Mouse (Mus musculus): ENCODE data around the gene Mfsd8.
A peak's percentile ranks its signal among the peaks of the same experiment; 100 is the strongest.
"Not testable (repeated sequence)": the region's sequence is repeated elsewhere in the genome, so short reads cannot be mapped to it uniquely, and the experiment has no call there.

Gene Mfsd8

DNA sequence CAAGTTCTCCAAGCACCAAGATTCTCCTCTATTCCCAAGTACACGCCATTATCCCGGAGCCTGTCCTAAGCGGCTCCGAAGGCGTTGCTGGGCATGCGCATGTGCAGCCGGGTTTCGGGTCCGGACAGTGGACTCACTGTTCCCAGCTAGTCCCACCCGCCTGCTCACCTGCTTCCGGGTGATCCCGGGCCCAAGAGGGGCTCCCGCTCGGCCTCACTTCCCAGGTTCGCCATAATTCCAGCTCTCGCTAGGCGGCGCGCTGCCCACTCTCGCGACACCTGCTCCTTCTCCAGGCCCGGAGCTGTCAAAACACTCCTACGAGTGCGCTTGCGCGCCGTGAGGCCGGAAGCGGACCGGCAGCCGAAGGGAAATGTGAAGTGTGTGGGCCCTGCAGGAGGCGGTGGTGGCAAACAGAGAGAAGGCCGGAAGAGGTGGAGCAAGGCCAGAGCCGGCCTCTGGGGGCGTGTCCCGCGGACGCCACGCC lies at the start of gene Mfsd8:
Gene Mfsd8 (minus strand): TSS at position 414 of the 484 bp plus-strand sequence.
- DNase-seq, result peak; percentile 99

- peak; percentile 15 for DNase-seq
Measured at GRCm38 (mm10) chr3:40894336-40894735, 47.6 kb upstream of the Mfsd8 start.

DNA sequence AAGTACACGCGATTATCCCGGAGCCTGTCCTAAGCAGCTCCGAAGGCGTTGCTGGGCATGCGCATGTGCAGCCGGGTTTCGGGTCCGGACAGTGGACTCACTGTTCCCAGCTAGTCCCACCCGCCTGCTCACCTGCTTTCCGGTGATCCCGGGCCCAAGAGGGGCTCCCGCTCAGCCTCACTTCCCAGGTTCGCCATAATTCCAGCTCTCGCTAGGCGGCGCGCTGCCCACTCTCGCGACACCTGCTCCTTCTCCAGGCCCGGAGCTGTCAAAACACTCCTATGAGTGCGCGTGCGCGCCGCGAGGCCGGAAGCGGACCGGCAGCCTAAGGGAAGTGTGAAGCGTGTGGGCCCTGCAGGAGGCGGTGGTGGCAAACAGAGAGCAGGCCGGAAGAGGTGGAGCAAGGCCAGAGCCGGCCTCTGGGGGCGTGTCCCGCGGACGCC lies 47.2 kb upstream of the Mfsd8 start:
- peak; percentile 99 for DNase-seq

DNA sequence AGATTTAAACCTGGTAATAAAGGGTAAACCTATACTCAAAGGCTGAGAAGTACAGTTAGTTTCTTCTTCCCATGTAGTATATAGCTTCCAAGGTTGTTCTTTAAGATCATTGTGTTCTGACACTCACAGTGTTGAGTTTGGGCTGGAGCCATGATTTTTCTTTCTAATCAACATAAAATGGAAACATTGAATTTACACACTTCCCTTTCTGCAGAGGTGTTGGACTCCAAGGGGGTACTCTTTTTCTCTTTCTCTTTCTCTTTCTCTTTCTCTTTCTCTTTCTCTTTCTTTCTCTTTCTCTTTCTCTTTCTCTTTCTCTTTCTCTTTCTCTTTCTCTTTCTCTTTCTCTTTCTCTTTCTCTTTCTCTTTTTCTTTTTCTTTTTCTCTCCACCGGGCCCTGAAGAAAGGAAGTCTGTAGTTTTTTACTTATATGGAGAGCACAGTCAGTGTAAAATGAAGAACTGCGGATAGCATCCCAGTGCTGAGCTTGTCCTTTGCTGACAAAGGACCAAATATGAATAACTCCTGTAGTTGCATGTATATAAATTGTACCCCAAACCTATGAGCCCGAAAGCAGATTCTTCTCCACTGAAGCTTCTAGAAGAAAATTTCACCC lies 6.5 kb upstream of the Mfsd8 start:
- not testable (repeated sequence) for DNase-seq

- not testable (repeated sequence) for DNase-seq
Measured at GRCm38 (mm10) chr3:40847936-40848335, 1.2 kb upstream of the Mfsd8 start.

- DNase-seq, result not testable (repeated sequence)
Measured at GRCm38 (mm10) chr3:40847018-40847417, 332 bp upstream of the Mfsd8 start.

GRCm38 (mm10) chr3:40846957-40847017 lies 101 bp upstream of the Mfsd8 start, which contains the start of gene Abhd18:
Abhd18 (plus strand) TSS chr3:40846970.
- DNase-seq, result not testable (repeated sequence)

- not testable (repeated sequence) for DNase-seq
Measured at GRCm38 (mm10) chr3:40845521-40845920, 1.2 kb downstream of the Mfsd8 start.

GRCm38 (mm10) chr3:40813275-40813674 lies 33.4 kb downstream of the Mfsd8 start:
- DNase-seq, result no peak

DNA sequence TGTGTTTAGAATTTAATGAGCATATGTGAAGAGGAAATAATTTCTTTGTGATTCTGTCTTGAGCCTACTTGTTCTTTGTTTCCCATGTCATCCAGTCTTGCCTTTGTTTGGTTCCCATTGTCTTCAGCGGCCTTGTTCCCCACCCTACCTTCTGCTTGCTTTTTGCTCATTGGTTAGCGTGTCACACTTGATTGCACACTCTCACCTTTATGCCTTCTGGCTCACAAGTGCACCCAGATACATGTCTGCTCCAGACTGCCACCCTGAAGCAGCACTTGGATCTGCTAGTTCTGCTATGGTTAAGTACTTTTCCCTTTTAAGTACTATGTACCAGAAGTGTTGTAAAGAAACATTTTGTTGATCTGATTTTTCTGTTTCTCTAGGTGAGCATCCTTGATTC lies 36.8 kb downstream of the Mfsd8 start:
- DNase-seq, result no peak

DNA sequence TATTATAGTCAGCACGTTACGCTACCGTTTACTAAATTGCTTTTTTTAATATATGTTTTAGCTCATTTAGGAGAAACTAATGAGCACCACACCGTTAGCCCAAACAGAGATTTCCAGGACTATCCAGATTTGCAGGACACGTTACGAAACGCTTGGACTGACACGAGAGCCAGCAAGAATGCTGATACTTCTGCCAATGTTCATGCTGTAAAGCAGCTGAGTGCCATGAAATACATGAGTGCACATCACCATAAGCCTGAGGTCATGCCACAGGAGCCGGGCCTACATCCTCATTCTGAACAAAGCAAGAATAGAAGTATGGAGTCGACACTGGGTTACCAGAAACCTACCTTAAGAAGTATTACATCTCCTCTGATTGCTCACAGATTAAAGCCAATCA lies 38.0 kb downstream of the Mfsd8 start:
- no peak for DNase-seq

GRCm38 (mm10) chr3:40806871-40807270 lies 39.8 kb downstream of the Mfsd8 start:
- no peak for DNase-seq

DNA sequence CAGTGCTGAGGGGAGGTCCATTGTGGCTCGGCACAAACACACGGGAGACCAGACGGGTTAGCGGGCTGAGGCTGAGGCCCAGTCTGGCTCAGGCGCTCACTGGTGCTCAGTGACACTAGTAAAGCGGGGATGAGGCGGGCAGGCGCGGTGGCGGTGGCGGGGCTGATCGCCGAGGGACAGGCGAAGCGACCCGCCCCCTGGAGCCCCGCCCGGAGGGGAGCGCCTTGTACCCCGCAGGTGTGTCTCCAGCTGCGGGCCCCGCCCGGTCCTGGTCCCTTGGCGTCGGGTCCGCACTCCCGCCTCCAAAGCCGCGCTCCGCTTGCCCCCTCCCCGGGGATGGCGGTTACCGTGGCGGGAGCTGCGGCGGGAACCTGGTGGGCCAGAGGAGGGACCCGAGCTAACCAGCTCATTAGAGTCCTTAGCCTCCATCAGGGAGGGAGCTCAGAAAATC lies 46.3 kb downstream of the Mfsd8 start:
- peak; percentile 21 for DNase-seq

GRCm38 (mm10) chr3:40799530-40800372 lies 46.9 kb downstream of the Mfsd8 start, which contains the start of gene Plk4:
Plk4 (plus strand) TSS chr3:40800019.
- peak; percentile 96 for DNase-seq

DNA sequence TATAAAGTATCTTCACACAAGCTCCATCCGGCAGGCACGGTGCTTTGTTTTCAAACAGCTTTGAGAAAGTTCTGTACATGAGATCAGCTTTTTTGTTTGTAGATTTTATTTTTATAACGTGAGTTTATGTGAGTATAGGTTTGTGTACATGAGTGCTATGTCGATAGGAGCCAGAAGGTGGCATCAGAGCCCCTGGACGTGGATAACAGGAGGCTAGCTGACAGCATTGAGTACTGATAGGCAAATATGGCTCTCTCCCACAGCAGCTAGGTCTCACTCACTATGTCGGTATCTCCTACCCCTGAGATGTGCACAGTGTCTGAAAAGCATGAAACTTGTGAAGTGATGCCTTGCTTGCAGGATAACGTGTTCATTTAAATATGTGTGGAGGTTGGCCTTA lies 48.2 kb downstream of the Mfsd8 start:
- peak; percentile 21 for DNase-seq

GRCm38 (mm10) chr3:40798054-40798453 lies 48.6 kb downstream of the Mfsd8 start:
- DNase-seq, result no peak

GRCm38 (mm10) chr3:40793783-40794182 lies 52.9 kb downstream of the Mfsd8 start:
- no peak for DNase-seq
